Mouse (Mus musculus) stomach, adult 2 months (tissue): Measurements from ENCODE around the gene Slitrk1. TPM values are rescaled to one million over a fixed set of nuclear protein-coding genes. Genes with fewer than 3 reads are reported as not detected.

Experiments
- polyA plus RNA-seq: library from polyadenylated mRNA; depleted of rRNA; stranded (reverse); fragments of >200 nt; gene quantifications from 2 replicates; pipeline ENCODE4 v1.2.3, GENCODE M21; 2012; rRNA removed

Slitrk1 gene
- 0.08 and 0.15 TPM in 2 replicates for polyA plus RNA-seq

GRCm38 (mm10) chr14:108913714-108914263 is at the start of gene Slitrk1:
TSS of gene Slitrk1 (minus strand) at chr14:108914158.

